ENCODE assay signal across 8 mouse cellular contexts in the genomic region with DNA sequence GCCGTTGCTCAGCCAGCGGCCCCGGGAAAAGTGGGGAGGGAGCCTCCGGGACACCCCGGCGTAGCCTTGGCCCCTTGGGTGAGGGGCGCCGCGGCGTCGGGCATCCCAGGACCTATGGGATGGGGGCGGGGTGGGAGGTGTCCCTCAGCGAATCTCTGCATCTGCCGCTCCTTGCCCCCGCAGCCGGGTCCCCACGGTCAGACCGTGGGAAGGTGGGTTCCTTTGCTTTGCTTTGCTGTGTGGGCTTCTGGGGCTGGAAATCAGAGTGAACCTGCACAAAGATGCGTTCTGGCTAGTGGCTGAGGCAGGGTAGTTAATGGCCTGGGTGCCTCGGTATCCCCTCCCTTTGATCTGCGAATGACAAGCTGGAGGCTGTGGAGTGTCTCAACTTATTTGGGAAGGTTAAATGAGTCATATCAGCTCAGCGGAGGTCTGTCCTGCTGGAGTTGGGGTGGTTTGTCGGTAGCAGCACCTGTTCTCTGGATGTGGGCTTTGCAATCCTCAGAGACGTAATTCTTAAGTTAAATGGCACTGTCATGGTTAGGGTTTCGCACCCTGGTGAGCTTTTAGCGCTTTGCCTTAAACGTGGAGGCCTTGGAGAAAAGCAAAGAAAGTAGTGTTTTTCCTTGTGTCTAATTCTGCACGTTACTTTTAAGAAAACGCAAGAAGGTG. TPM values are rescaled to one million over a fixed set of nuclear protein-coding genes. Genes with fewer than 3 reads are reported as not detected.
DNase-seq lines count a peak whose midpoint lies in the region; ATAC-seq and TF ChIP-seq lines count a peak whose summit lies in the region.

No protein-coding gene starts in this region.

- TF ChIP-seq POLR2A in cortical plate, adult 2 months (IDR thresholded peaks at IDR 0.05; ENCODE audit: extremely low read depth, insufficient read depth, low read length): no peak
- TF ChIP-seq POLR2A in limb, embryonic 14.5 days (IDR thresholded peaks at IDR 0.05; ENCODE audit: borderline replicate concordance, extremely low read depth, insufficient read depth, insufficient read length): no peak

- under 1% methylated on average over 29 of the region's 29 CpGs for WGBS in hindbrain, embryonic 10.5 days
- WGBS in limb, embryonic 14.5 days: under 1% methylated on average over 29 of the region's 29 CpGs
- under 1% methylated on average over 29 of the region's 29 CpGs for WGBS in neural tube, embryonic 14.5 days

- H3K36me3 ChIP-seq in hindbrain, embryonic 10.5 days: no peaks in the 10 kb centered on the region
- no peaks in the 10 kb centered on the region for H3K36me3 ChIP-seq in limb, embryonic 14.5 days (ENCODE audit: control insufficient read depth, insufficient read depth, low read length)
- H3K36me3 ChIP-seq in neural tube, embryonic 14.5 days (ENCODE audit: control insufficient read depth, insufficient read depth, low read length): no peaks in the 10 kb centered on the region

- H3K27ac ChIP-seq in cortical plate, adult 2 months (ENCODE audit: insufficient read depth, low read length): peak overlapping the region; percentile 92
- peak overlapping the region; percentile 98 for H3K27ac ChIP-seq in hindbrain, embryonic 10.5 days
- peak overlapping the region; percentile 91; the same call in 1 of the 2 replicates for H3K27ac ChIP-seq in limb, embryonic 14.5 days (replicated peaks; ENCODE audit: low read depth, low read length)
- peak overlapping the region; percentile 93 for H3K27ac ChIP-seq in neural tube, embryonic 14.5 days (ENCODE audit: low read depth, low read length)

- H3K4me3 ChIP-seq in cortical plate, adult 2 months (ENCODE audit: insufficient read depth, low read length): peak overlapping the region; percentile 90
- peak overlapping the region; percentile 92 for H3K4me3 ChIP-seq in hindbrain, embryonic 10.5 days
- H3K4me3 ChIP-seq in limb, embryonic 14.5 days (replicated peaks; ENCODE audit: low read length): peak overlapping the region; percentile 86
- peak overlapping the region; percentile 91 for H3K4me3 ChIP-seq in neural tube, embryonic 14.5 days (ENCODE audit: low read depth, low read length)

- H3K4me2 ChIP-seq in limb, embryonic 14.5 days (replicated peaks; ENCODE audit: low read depth, low read length, severe bottlenecking): peak overlapping the region; percentile 76
- peak overlapping the region; percentile 57 for H3K4me2 ChIP-seq in neural tube, embryonic 14.5 days (ENCODE audit: low read depth, low read length)

- no peaks in the 10 kb centered on the region for H3K27me3 ChIP-seq in hindbrain, embryonic 10.5 days (ENCODE audit: insufficient read depth, poor library complexity, severe bottlenecking)
- no peaks in the 10 kb centered on the region for H3K27me3 ChIP-seq in limb, embryonic 14.5 days (ENCODE audit: control insufficient read depth, insufficient read depth, low read length)
- H3K27me3 ChIP-seq in neural tube, embryonic 14.5 days (ENCODE audit: control insufficient read depth, insufficient read depth, low read length): no peaks in the 10 kb centered on the region

- no peak for TF ChIP-seq CTCF in cortical plate, adult 2 months (IDR thresholded peaks at IDR 0.05; ENCODE audit: extremely low read depth, insufficient read depth, low read length)

- peak overlapping the region; percentile 88 for H3K9ac ChIP-seq in limb, embryonic 14.5 days (ENCODE audit: low read depth, low read length, severe bottlenecking)
- H3K9ac ChIP-seq in neural tube, embryonic 14.5 days (replicated peaks; ENCODE audit: low read depth, low read length): peak overlapping the region; percentile 87

- peaks cover 1% of the 10 kb centered on the region; the same call in 1 of the 2 replicates for H3K4me1 ChIP-seq in cortical plate, adult 2 months (ENCODE audit: control insufficient read depth, insufficient read depth, low read length)
- peaks cover 23% of the 10 kb centered on the region for H3K4me1 ChIP-seq in hindbrain, embryonic 10.5 days (replicated peaks)
- peaks cover 5% of the 10 kb centered on the region for H3K4me1 ChIP-seq in limb, embryonic 14.5 days (ENCODE audit: control insufficient read depth, insufficient read depth, low read length)
- 0 out of 2 replicates have a peak, but pooled peaks cover 3% of the 10 kb centered on the region for H3K4me1 ChIP-seq in neural tube, embryonic 14.5 days (ENCODE audit: control insufficient read depth, insufficient read depth, low read length)

- DNase-seq in kidney, adult 8-10 months: peak; percentile 19 to 20
- no peak for DNase-seq in kidney, postnatal 14 days
- DNase-seq in ES-CJ7 (ENCODE audit: low read depth, low spot score): peak; percentile 33
- no peak for DNase-seq in hindbrain, embryonic 10.5 days (ENCODE audit: low spot score)
- DNase-seq in limb, embryonic 14.5 days (ENCODE audit: low spot score): peak; percentile 5
- no peak for DNase-seq in thymus, postnatal 25 days

- no peak for ATAC-seq in limb, embryonic 14.5 days (ENCODE audit: low FRiP score, low read depth)
- no peak; the same call in 1 of the 2 replicates for ATAC-seq in neural tube, embryonic 14.5 days (ENCODE audit: low read depth)

- H3K9me3 ChIP-seq in hindbrain, embryonic 10.5 days: no peaks in the 10 kb centered on the region
- H3K9me3 ChIP-seq in limb, embryonic 14.5 days (ENCODE audit: control insufficient read depth, low read length): no peaks in the 10 kb centered on the region
- no peaks in the 10 kb centered on the region for H3K9me3 ChIP-seq in neural tube, embryonic 14.5 days (ENCODE audit: control insufficient read depth, low read length)

RNA-seq across cellular contexts. Expression of gene Fut8, which starts 1.6 kb away (rescaled TPM):
- 28.3 and 29.6 TPM in 2 replicates for polyA plus RNA-seq in cortical plate, adult 2 months (2012; rRNA removed)
- 25.8 and 31.9 TPM in 2 replicates for polyA plus RNA-seq in hindbrain, embryonic 10.5 days (2016; fragmentation: Nextera tagmentation; extraction: Ambion mirVana)
- polyA plus RNA-seq in limb, embryonic 14.5 days (2012; rRNA removed): 12.4 and 14.0 TPM in 2 replicates
- 27.6 and 27.8 TPM in 2 replicates for polyA plus RNA-seq in limb, embryonic 14.5 days (2014; fragmentation: Nextera tagmentation; extraction: Ambion mirVana)
- polyA plus RNA-seq in neural tube, embryonic 14.5 days (2014; fragmentation: Nextera tagmentation; extraction: Ambion mirVana): 73.7 and 74.6 TPM in 2 replicates

Comparison
In these comparisons a context has a peak if more than half of its experiments do, and no peak if none do; other contexts are left out.
1. DNase-seq: peak in kidney, adult 8-10 months (2 of 2), ES-CJ7 (single experiment) and limb, embryonic 14.5 days (single experiment); none in kidney, postnatal 14 days (single experiment), hindbrain, embryonic 10.5 days (single experiment) and thymus, postnatal 25 days (single experiment).
2. Peak in every context shown above with its lines, with median percentiles within 50 percentile points of each other: H3K27ac ChIP-seq and H3K4me3 ChIP-seq.